Mouse (Mus musculus) lung, postnatal 0 days (tissue): ENCODE results near the gene Dapp1.

ENCODE experiments used
- CTCF ChIP-seq: IDR thresholded peaks from 2 replicates; pipeline ENCODE4 v1.5.1; 2016; ENCODE audit warnings: antibody characterized with exemption, mild to moderate bottlenecking
- EP300 ChIP-seq: IDR thresholded peaks from 2 replicates; pipeline ENCODE4 v1.6.1; 2016; ENCODE audit warnings: antibody characterized with exemption, mild to moderate bottlenecking, control low read depth

GRCm38 (mm10) chr3:137959456-137959855 lies 21.9 kb downstream of the Dapp1 start:
- TF ChIP-seq CTCF (no peak), EP300 (no peak)
